Mouse (Mus musculus) C2C12 (cell line): ENCODE data around the gene Aldh3b1. TPM values are rescaled to one million over a fixed set of nuclear protein-coding genes. Genes with fewer than 3 reads are reported as not detected.
"Not testable (repeated sequence)": the region's sequence is repeated elsewhere in the genome, so short reads cannot be mapped to it uniquely, and the experiment has no call there.

Source experiments
- H3K27me3 ChIP-seq: one replicate; pipeline ENCODE4 v1.6.1; 2011; ENCODE audit not compliant: control insufficient read depth, insufficient read depth, insufficient read length
- H3K36me3 ChIP-seq: one replicate; pipeline ENCODE4 v1.6.1; 2011; ENCODE audit not compliant: control insufficient read depth, insufficient read depth
- H3K4me3 ChIP-seq: one replicate; pipeline ENCODE4 v1.5.1; 2011; ENCODE audit warnings: mild to moderate bottlenecking, control low read depth; ENCODE audit not compliant: poor library complexity, insufficient read depth, severe bottlenecking
- H3K79me2 ChIP-seq: one replicate; pipeline ENCODE4 v1.6.1; 2011; ENCODE audit not compliant: control insufficient read depth, insufficient read depth
- H3K79me3 ChIP-seq: one replicate; pipeline ENCODE4 v1.6.1; 2011; ENCODE audit warnings: low read depth, control low read depth
- H3ac ChIP-seq: one replicate; pipeline ENCODE3; 2011; ENCODE audit warnings: low read depth; ENCODE audit not compliant: control insufficient read depth, insufficient read length
- CEBPB ChIP-seq: IDR thresholded peaks from one replicate; pipeline ENCODE4 v1.6.1; 2011; ENCODE audit warnings: low read depth, mild to moderate bottlenecking, control low read depth, moderate library complexity
- CTCF ChIP-seq: IDR thresholded peaks from one replicate; pipeline ENCODE4 v1.5.1; 2011; ENCODE audit not compliant: control insufficient read depth, insufficient read depth, insufficient read length
- FOSL1 ChIP-seq: IDR thresholded peaks from one replicate; pipeline ENCODE4 v1.8.0; 2011; ENCODE audit warnings: mild to moderate bottlenecking, low read length; ENCODE audit not compliant: poor library complexity, insufficient read depth, severe bottlenecking
- MAX ChIP-seq: IDR thresholded peaks from one replicate; pipeline ENCODE4 v1.6.1; 2011; ENCODE audit warnings: mild to moderate bottlenecking, control low read depth
- MYOD1 ChIP-seq: IDR thresholded peaks from one replicate; pipeline ENCODE4 v1.6.1; 2011; ENCODE audit warnings: low read depth; ENCODE audit not compliant: control insufficient read depth, insufficient read length
- MYOG ChIP-seq: IDR thresholded peaks from one replicate; pipeline ENCODE4 v1.6.1; 2011; ENCODE audit not compliant: control insufficient read depth, insufficient read length; ENCODE audit errors: extremely low read depth
- USF1 ChIP-seq: IDR thresholded peaks from one replicate; pipeline ENCODE4 v1.6.1; 2011; ENCODE audit warnings: low read depth, mild to moderate bottlenecking, control low read depth, moderate library complexity
- polyA plus RNA-seq: library from polyadenylated mRNA; unstranded; fragments of >200 nt; fragmentation: generic; extraction: Trizol; gene quantifications from one replicate; pipeline ENCODE4 v1.2.1, GENCODE M21; 2012; ENCODE audit warnings: missing spikeins

Aldh3b1 gene
- polyA plus RNA-seq, 1 experiment: 6.9 TPM

GRCm38 (mm10) chr19:3966330-3967075 lies 36.9 kb upstream of the Aldh3b1 start:
- Histone ChIP-seq H3K4me3 (no peak overlapping the region), H3K27me3 (peaks cover 6% of the 10 kb centered on the region), H3ac (no peak overlapping the region), H3K79me3 (no peaks in the 10 kb centered on the region), H3K36me3 (no peaks in the 10 kb centered on the region), H3K79me2 (no peaks in the 10 kb centered on the region)
- no peak for TF ChIP-seq CTCF
- TF ChIP-seq MAX: no peak
- no peak for TF ChIP-seq USF1
- no peak for TF ChIP-seq CEBPB
- TF ChIP-seq FOSL1: no peak
- no peak for TF ChIP-seq MYOG
- TF ChIP-seq MYOD1: no peak

DNA sequence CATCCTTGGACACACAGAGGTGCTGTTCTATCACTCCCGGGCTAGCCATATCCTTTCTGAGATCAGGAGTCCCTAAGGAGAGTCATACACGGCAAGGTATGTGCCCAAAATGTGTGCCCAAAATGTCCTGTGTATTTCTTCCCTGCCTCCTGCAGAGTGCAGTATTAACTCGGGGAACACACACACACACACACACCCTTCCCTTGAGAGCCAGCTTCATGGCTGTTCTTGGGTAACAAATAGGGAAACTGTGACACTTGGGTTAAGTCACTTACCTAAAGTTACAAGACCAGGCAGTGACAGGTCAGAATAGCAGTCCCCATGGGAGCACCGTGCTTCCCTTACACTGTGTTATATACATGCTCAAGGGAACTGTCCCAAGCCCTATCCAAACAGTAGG lies 34.4 kb upstream of the Aldh3b1 start:
- no peaks in the 10 kb centered on the region for H3K79me2 ChIP-seq
- H3ac ChIP-seq: no peak overlapping the region
- no peaks in the 10 kb centered on the region for H3K79me3 ChIP-seq
- H3K36me3 ChIP-seq: no peaks in the 10 kb centered on the region
- TF ChIP-seq CTCF (no peak), FOSL1 (no peak), MYOG (no peak), USF1 (no peak), CEBPB (no peak), MAX (no peak), MYOD1 (no peak)
- H3K27me3 ChIP-seq: peaks cover 3% of the 10 kb centered on the region
- no peak overlapping the region for H3K4me3 ChIP-seq

DNA sequence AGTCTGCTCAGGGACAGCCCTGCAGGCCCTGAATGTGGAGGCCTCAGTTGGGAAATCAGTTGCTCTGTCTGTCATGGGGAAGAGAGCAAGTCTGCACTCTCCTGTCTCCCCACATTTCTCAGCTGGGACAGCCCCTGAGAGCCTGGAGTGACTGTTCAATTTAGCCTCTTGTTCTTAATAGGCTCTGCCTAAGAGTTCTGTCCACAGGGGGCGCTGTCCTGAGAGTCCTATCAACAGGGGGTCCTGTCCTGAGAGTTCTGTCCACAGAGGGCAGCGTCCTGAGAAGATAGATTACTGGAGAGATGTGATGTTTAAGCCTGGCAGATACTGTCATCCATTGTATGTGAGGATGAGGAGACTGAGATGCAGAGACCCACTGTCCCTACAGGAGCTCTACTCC lies 32.9 kb upstream of the Aldh3b1 start:
- Histone ChIP-seq H3K79me3 (no peaks in the 10 kb centered on the region), H3K79me2 (no peaks in the 10 kb centered on the region), H3K4me3 (no peak overlapping the region), H3K36me3 (no peaks in the 10 kb centered on the region), H3K27me3 (peaks cover 3% of the 10 kb centered on the region), H3ac (no peak overlapping the region)
- TF ChIP-seq FOSL1 (no peak), MYOD1 (no peak), MAX (no peak), MYOG (no peak)

- not testable (repeated sequence) for H3K27me3 ChIP-seq, H3ac ChIP-seq, H3K79me3 ChIP-seq, H3K36me3 ChIP-seq, H3K4me3 ChIP-seq, H3K79me2 ChIP-seq
These were observed 32.2 kb upstream of the Aldh3b1 start for GRCm38 (mm10) chr19:3961805-3962204.

DNA sequence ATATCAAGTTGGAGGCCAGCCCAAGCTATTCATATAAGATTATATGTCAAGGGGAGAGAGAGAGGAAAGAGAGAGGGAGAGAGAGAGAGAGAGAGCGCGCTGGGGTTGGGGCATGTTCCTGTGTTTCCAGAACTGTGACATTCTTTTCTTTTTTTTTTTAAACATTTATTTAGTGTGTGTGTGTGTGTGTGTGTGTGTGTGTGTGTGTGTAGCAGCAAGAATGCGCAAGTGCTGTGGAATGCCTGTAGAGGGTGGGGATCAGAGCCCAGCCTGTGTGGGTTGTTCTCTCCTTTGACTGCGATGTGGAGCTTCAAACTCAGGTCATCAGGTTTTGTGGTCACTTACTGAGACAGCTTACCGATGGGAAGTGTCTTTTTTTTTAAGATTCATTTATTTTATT lies 30.6 kb upstream of the Aldh3b1 start:
- H3K79me2 ChIP-seq: no peaks in the 10 kb centered on the region
- H3K79me3 ChIP-seq: no peaks in the 10 kb centered on the region
- no peaks in the 10 kb centered on the region for H3K36me3 ChIP-seq
- H3ac ChIP-seq: no peak overlapping the region
- peaks cover 3% of the 10 kb centered on the region for H3K27me3 ChIP-seq
- TF ChIP-seq MAX: no peak
- H3K4me3 ChIP-seq: no peak overlapping the region

DNA sequence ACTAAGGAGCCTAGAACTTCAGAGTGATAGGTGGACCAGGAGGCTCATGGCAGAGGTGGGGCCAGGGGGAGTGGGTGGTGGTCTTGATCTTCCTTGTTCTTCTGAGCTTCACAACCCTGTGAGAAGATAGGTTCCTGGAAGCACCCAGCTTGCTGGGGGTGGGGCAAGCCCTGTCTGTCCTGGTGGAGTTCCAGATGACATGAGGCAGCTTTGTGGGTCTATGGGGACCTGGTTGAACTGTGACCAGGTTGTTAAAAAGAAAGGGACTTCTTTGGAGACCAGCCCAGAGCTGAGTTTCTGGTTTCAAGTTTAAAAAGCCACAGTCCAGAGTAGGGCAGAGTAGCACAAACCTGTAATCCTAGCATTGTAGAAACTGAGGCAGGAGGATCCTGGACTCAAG lies 29.4 kb upstream of the Aldh3b1 start:
- peaks cover 3% of the 10 kb centered on the region for H3K27me3 ChIP-seq
- H3K4me3 ChIP-seq: no peak overlapping the region
- H3K79me3 ChIP-seq: no peaks in the 10 kb centered on the region
- H3ac ChIP-seq: no peak overlapping the region
- no peaks in the 10 kb centered on the region for H3K36me3 ChIP-seq
- H3K79me2 ChIP-seq: no peaks in the 10 kb centered on the region
- TF ChIP-seq CEBPB (no peak), FOSL1 (no peak), MYOG (no peak), MAX (no peak), CTCF (no peak), USF1 (no peak), MYOD1 (no peak)
